Mouse (Mus musculus): ENCODE measurements around the gene Pabpc4. TPM values are rescaled to one million over a fixed set of nuclear protein-coding genes. Genes with fewer than 3 reads are reported as not detected.

Pabpc4 gene
- total and polyA plus RNA-seq, 3 experiments, result 112 to 1,118 (median 328) TPM

- H3K9me3 ChIP-seq (replicated peaks), result no peaks in the 10 kb centered on the region
- no peak within 1 kb of the TSS for H3K4me3 ChIP-seq (ENCODE audit: low read depth, low read length)
- ATAC-seq (ENCODE audit: extremely low read depth, insufficient number of reproducible peaks, low FRiP score, poor library complexity, severe bottlenecking) (no peak), DNase-seq (ENCODE audit: low spot score) (no peak)
- H3K4me1 ChIP-seq (ENCODE audit: insufficient read depth, low read depth, low read length), result no peaks in the 10 kb centered on the region
- peaks cover 30% of the 10 kb centered on the region for H3K27me3 ChIP-seq (ENCODE audit: insufficient read depth, low read length)
- H3K36me3 ChIP-seq (replicated peaks), result no peaks in the 10 kb centered on the region
- TF ChIP-seq CTCF (IDR thresholded peaks at IDR 0.05; ENCODE audit: low read depth, low read length) (no peak), GATA1 (IDR thresholded peaks at IDR 0.05; ENCODE audit: borderline replicate concordance, low read length) (no peak), POLR2AphosphoS5 (IDR thresholded peaks at IDR 0.05; ENCODE audit: insufficient replicate concordance, low read depth, low read length) (no peak), GATA2 (IDR thresholded peaks at IDR 0.05; ENCODE audit: borderline replicate concordance, low read depth, low read length) (no peak), TAL1 (conservative IDR thresholded peaks at IDR 0.05; ENCODE audit: low read depth, low read length) (no peak)
Measured at GRCm38 (mm10) chr4:123233492-123234084, 28.6 kb upstream of the Pabpc4 start, which contains the start of gene Heyl. Gene Heyl (plus strand): TSS chr4:123233556.

GRCm38 (mm10) chr4:123235835-123236430 is 26.2 kb upstream of the Pabpc4 start:
- ATAC-seq (ENCODE audit: extremely low read depth, insufficient number of reproducible peaks, low FRiP score, poor library complexity, severe bottlenecking), result no peak

GRCm38 (mm10) chr4:123236431-123237031 is 25.6 kb upstream of the Pabpc4 start:
- Histone ChIP-seq H3K9me3 (replicated peaks) (no peaks in the 10 kb centered on the region), H3K4me3 (ENCODE audit: low read depth, low read length) (no peak overlapping the region), H3K27me3 (ENCODE audit: insufficient read depth, low read length) (peaks cover 16% of the 10 kb centered on the region), H3K36me3 (replicated peaks) (no peaks in the 10 kb centered on the region), H3K4me1 (ENCODE audit: insufficient read depth, low read depth, low read length) (no peaks in the 10 kb centered on the region)
- no peak for DNase-seq (ENCODE audit: low spot score)
- TF ChIP-seq POLR2AphosphoS5 (IDR thresholded peaks at IDR 0.05; ENCODE audit: insufficient replicate concordance, low read depth, low read length) (no peak), TAL1 (conservative IDR thresholded peaks at IDR 0.05; ENCODE audit: low read depth, low read length) (no peak), CTCF (IDR thresholded peaks at IDR 0.05; ENCODE audit: low read depth, low read length) (no peak), GATA1 (IDR thresholded peaks at IDR 0.05; ENCODE audit: borderline replicate concordance, low read length) (no peak), GATA2 (IDR thresholded peaks at IDR 0.05; ENCODE audit: borderline replicate concordance, low read depth, low read length) (no peak)
- no peak for ATAC-seq (ENCODE audit: extremely low read depth, insufficient number of reproducible peaks, low FRiP score, poor library complexity, severe bottlenecking)

More at GRCm38 (mm10) chr4:123235835-123236430, 26.2 kb upstream of the Pabpc4 start:
- Histone ChIP-seq H3K4me3 (ENCODE audit: low read depth, low read length) (no peak overlapping the region), H3K36me3 (replicated peaks) (no peaks in the 10 kb centered on the region), H3K27me3 (ENCODE audit: insufficient read depth, low read length) (peaks cover 16% of the 10 kb centered on the region), H3K4me1 (ENCODE audit: insufficient read depth, low read depth, low read length) (no peaks in the 10 kb centered on the region), H3K9me3 (replicated peaks) (no peaks in the 10 kb centered on the region)
- TF ChIP-seq CTCF (IDR thresholded peaks at IDR 0.05; ENCODE audit: low read depth, low read length), result no peak
- no peak for TF ChIP-seq GATA1 (IDR thresholded peaks at IDR 0.05; ENCODE audit: borderline replicate concordance, low read length)
- no peak for TF ChIP-seq POLR2AphosphoS5 (IDR thresholded peaks at IDR 0.05; ENCODE audit: insufficient replicate concordance, low read depth, low read length)
- TF ChIP-seq TAL1 (conservative IDR thresholded peaks at IDR 0.05; ENCODE audit: low read depth, low read length), result no peak
- no peak for TF ChIP-seq GATA2 (IDR thresholded peaks at IDR 0.05; ENCODE audit: borderline replicate concordance, low read depth, low read length)
- no peak for DNase-seq (ENCODE audit: low spot score)

- DNase-seq (ENCODE audit: low spot score) (no peak), ATAC-seq (ENCODE audit: extremely low read depth, insufficient number of reproducible peaks, low FRiP score, poor library complexity, severe bottlenecking) (no peak)
- no peak overlapping the region for H3K4me3 ChIP-seq (ENCODE audit: low read depth, low read length)
- H3K27me3 ChIP-seq (ENCODE audit: insufficient read depth, low read length), result peaks cover 9% of the 10 kb centered on the region
- H3K4me1 ChIP-seq (ENCODE audit: insufficient read depth, low read depth, low read length), result no peaks in the 10 kb centered on the region
- no peaks in the 10 kb centered on the region for H3K9me3 ChIP-seq (replicated peaks)
- no peak for TF ChIP-seq GATA1 (IDR thresholded peaks at IDR 0.05; ENCODE audit: borderline replicate concordance, low read length)
- TF ChIP-seq POLR2AphosphoS5 (IDR thresholded peaks at IDR 0.05; ENCODE audit: insufficient replicate concordance, low read depth, low read length), result no peak
- TF ChIP-seq TAL1 (conservative IDR thresholded peaks at IDR 0.05; ENCODE audit: low read depth, low read length), result no peak
- no peak for TF ChIP-seq CTCF (IDR thresholded peaks at IDR 0.05; ENCODE audit: low read depth, low read length)
- no peak for TF ChIP-seq GATA2 (IDR thresholded peaks at IDR 0.05; ENCODE audit: borderline replicate concordance, low read depth, low read length)
- no peaks in the 10 kb centered on the region for H3K36me3 ChIP-seq (replicated peaks)
Measured at GRCm38 (mm10) chr4:123237386-123238266, 24.5 kb upstream of the Pabpc4 start.

- no peak for ATAC-seq (ENCODE audit: extremely low read depth, insufficient number of reproducible peaks, low FRiP score, poor library complexity, severe bottlenecking)
- Histone ChIP-seq H3K4me1 (ENCODE audit: insufficient read depth, low read depth, low read length) (no peaks in the 10 kb centered on the region), H3K36me3 (replicated peaks) (no peaks in the 10 kb centered on the region), H3K9me3 (replicated peaks) (no peaks in the 10 kb centered on the region), H3K4me3 (ENCODE audit: low read depth, low read length) (no peak overlapping the region), H3K27me3 (ENCODE audit: insufficient read depth, low read length) (peaks cover 8% of the 10 kb centered on the region)
- no peak for TF ChIP-seq POLR2AphosphoS5 (IDR thresholded peaks at IDR 0.05; ENCODE audit: insufficient replicate concordance, low read depth, low read length)
- no peak for TF ChIP-seq CTCF (IDR thresholded peaks at IDR 0.05; ENCODE audit: low read depth, low read length)
- TF ChIP-seq GATA2 (IDR thresholded peaks at IDR 0.05; ENCODE audit: borderline replicate concordance, low read depth, low read length), result no peak
- TF ChIP-seq TAL1 (conservative IDR thresholded peaks at IDR 0.05; ENCODE audit: low read depth, low read length), result no peak
- TF ChIP-seq GATA1 (IDR thresholded peaks at IDR 0.05; ENCODE audit: borderline replicate concordance, low read length), result no peak
- no peak for DNase-seq (ENCODE audit: low spot score)
Measured at GRCm38 (mm10) chr4:123239361-123240203, 22.6 kb upstream of the Pabpc4 start.
